Mouse (Mus musculus) midbrain, embryonic 14.5 days (tissue): Measurements from ENCODE around the gene Nup54. TPM values are rescaled to one million over a fixed set of nuclear protein-coding genes. Genes with fewer than 3 reads are reported as not detected.

Experiments
- ATAC-seq: fragments of 200-750 bp; cut with Nextera tagmentation; 2 replicates; pipeline ENCODE4 v1.8.0; 2017; ENCODE audit warnings: moderate number of reproducible peaks, moderate library complexity; ENCODE audit not compliant: low FRiP score, low TSS enrichment
- DNase-seq: peaks from one replicate; pipeline ENCODE4 v3.0.0-alpha.2; 2015
- H3K27ac ChIP-seq: fragments of 300-500 bp; sonication (generic); replicated peaks from 2 replicates; pipeline ENCODE4 v1.5.1; 2014; ENCODE audit warnings: mild to moderate bottlenecking, low read depth, low read length, moderate library complexity
- H3K27me3 ChIP-seq: fragments of 300-500 bp; sonication (generic); 2 replicates; pipeline ENCODE4 v1.6.1; 2014; ENCODE audit warnings: low read length, control low read depth, mixed read lengths; ENCODE audit not compliant: control insufficient read depth, insufficient read depth
- H3K36me3 ChIP-seq: fragments of 300-500 bp; sonication (generic); 2 replicates; pipeline ENCODE4 v1.6.1; 2014; ENCODE audit warnings: low read length, control low read depth; ENCODE audit not compliant: control insufficient read depth, insufficient read depth
- H3K4me1 ChIP-seq: fragments of 300-500 bp; sonication (generic); 2 replicates; pipeline ENCODE4 v1.6.1; 2014; ENCODE audit warnings: mild to moderate bottlenecking, antibody characterized with exemption, low read length, control low read depth; ENCODE audit not compliant: control insufficient read depth, insufficient read depth
- H3K4me2 ChIP-seq: fragments of 300-500 bp; sonication (generic); 2 replicates; pipeline ENCODE4 v1.6.1; 2014; ENCODE audit warnings: mild to moderate bottlenecking, low read length, moderate library complexity
- H3K4me3 ChIP-seq: fragments of 300-500 bp; sonication (generic); replicated peaks from 2 replicates; pipeline ENCODE4 v1.5.1; 2014; ENCODE audit warnings: low read depth, low read length
- H3K9ac ChIP-seq: fragments of 300-500 bp; sonication (generic); replicated peaks from 2 replicates; pipeline ENCODE4 v1.6.1; 2014; ENCODE audit warnings: mild to moderate bottlenecking, low read length, moderate library complexity
- H3K9me3 ChIP-seq: fragments of 300-500 bp; sonication (generic); 2 replicates; pipeline ENCODE4 v1.6.1; 2016; ENCODE audit warnings: low read length, control low read depth, mixed read lengths; ENCODE audit not compliant: control insufficient read depth
- WGBS: fragments of 180-500 bp; shearing (Covaris S2); extraction: QIAGEN DNeasy Blood & Tissue Kit; methylation state at CpG from one replicate; pipeline ENCODE4 v1.1.7; 2014; 5-methylcytosine and 5-hydroxymethylcytosine counted together
- polyA plus RNA-seq: library from polyadenylated mRNA; unstranded; fragments of >200 nt; fragmentation: Nextera tagmentation; extraction: Ambion mirVana; gene quantifications from 2 replicates; pipeline ENCODE4 v1.2.1, GENCODE M21; 2014

Nup54 gene
- polyA plus RNA-seq, 1 experiment from 2014 or later = 61.4 TPM

GRCm38 (mm10) chr5:92390615-92391014 is 44.4 kb downstream of the Nup54 start:
- H3K4me1 ChIP-seq = no peaks in the 10 kb centered on the region
- ATAC-seq (no peak), DNase-seq (no peak)
- no peak overlapping the region for H3K27ac ChIP-seq
- H3K4me3 ChIP-seq = no peak overlapping the region
- H3K4me2 ChIP-seq = no peak overlapping the region
- no peaks in the 10 kb centered on the region for H3K27me3 ChIP-seq
- no peaks in the 10 kb centered on the region for H3K36me3 ChIP-seq
- no peak overlapping the region for H3K9ac ChIP-seq
- no peaks in the 10 kb centered on the region for H3K9me3 ChIP-seq
- 80% methylated on average over 8 of the region's 8 CpGs for WGBS

- no peak overlapping the region for H3K9ac ChIP-seq
- no peak overlapping the region for H3K4me3 ChIP-seq
- no peak overlapping the region for H3K4me2 ChIP-seq
- WGBS = 81% methylated on average over 2 of the region's 2 CpGs
- H3K36me3 ChIP-seq = no peaks in the 10 kb centered on the region
- no peak overlapping the region for H3K27ac ChIP-seq
- DNase-seq (no peak), ATAC-seq (no peak)
- H3K4me1 ChIP-seq = no peaks in the 10 kb centered on the region
- no peaks in the 10 kb centered on the region for H3K27me3 ChIP-seq
- H3K9me3 ChIP-seq = no peaks in the 10 kb centered on the region
Observed at GRCm38 (mm10) chr5:92389977-92390376, 45.0 kb downstream of the Nup54 start.

- Histone ChIP-seq H3K4me2 (no peak overlapping the region), H3K27me3 (no peaks in the 10 kb centered on the region), H3K4me1 (no peaks in the 10 kb centered on the region), H3K36me3 (no peaks in the 10 kb centered on the region), H3K9me3 (no peaks in the 10 kb centered on the region), H3K9ac (no peak overlapping the region), H3K27ac (no peak overlapping the region), H3K4me3 (no peak overlapping the region)
- DNase-seq (no peak), ATAC-seq (no peak)
- WGBS = 83% methylated on average over 11 of the region's 11 CpGs
Observed at GRCm38 (mm10) chr5:92387433-92387832, 47.6 kb downstream of the Nup54 start.

GRCm38 (mm10) chr5:92386643-92387042 is 48.4 kb downstream of the Nup54 start:
- H3K9ac ChIP-seq = no peak overlapping the region
- DNase-seq (no peak), ATAC-seq (no peak)
- WGBS = 68% methylated on average over 6 of the region's 6 CpGs
- no peak overlapping the region for H3K27ac ChIP-seq
- H3K4me3 ChIP-seq = no peak overlapping the region
- no peaks in the 10 kb centered on the region for H3K4me1 ChIP-seq
- H3K36me3 ChIP-seq = no peaks in the 10 kb centered on the region
- H3K9me3 ChIP-seq = no peaks in the 10 kb centered on the region
- no peak overlapping the region for H3K4me2 ChIP-seq
- H3K27me3 ChIP-seq = no peaks in the 10 kb centered on the region

- no peaks in the 10 kb centered on the region for H3K9me3 ChIP-seq
- ATAC-seq (no peak), DNase-seq (no peak)
- no peaks in the 10 kb centered on the region for H3K27me3 ChIP-seq
- no peaks in the 10 kb centered on the region for H3K4me1 ChIP-seq
- no peak overlapping the region for H3K27ac ChIP-seq
- H3K36me3 ChIP-seq = no peaks in the 10 kb centered on the region
- 92% methylated on average over 5 of the region's 5 CpGs for WGBS
- no peak overlapping the region for H3K4me3 ChIP-seq
- H3K4me2 ChIP-seq = no peak overlapping the region
- no peak overlapping the region for H3K9ac ChIP-seq
Observed at GRCm38 (mm10) chr5:92386102-92386501, 48.9 kb downstream of the Nup54 start.

- DNase-seq (no peak), ATAC-seq (no peak)
Observed at GRCm38 (mm10) chr5:92384855-92385254, 50.2 kb downstream of the Nup54 start.

GRCm38 (mm10) chr5:92383747-92384146 is 51.3 kb downstream of the Nup54 start:
- H3K36me3 ChIP-seq = no peaks in the 10 kb centered on the region
- ATAC-seq (no peak), DNase-seq (no peak)
- H3K9me3 ChIP-seq = no peaks in the 10 kb centered on the region
- H3K27ac ChIP-seq = no peak overlapping the region
- H3K4me3 ChIP-seq = no peak overlapping the region
- no peak overlapping the region for H3K4me2 ChIP-seq
- WGBS = 55% methylated on average over 7 of the region's 7 CpGs
- H3K9ac ChIP-seq = no peak overlapping the region
- H3K27me3 ChIP-seq = no peaks in the 10 kb centered on the region
- H3K4me1 ChIP-seq = no peaks in the 10 kb centered on the region

More at GRCm38 (mm10) chr5:92384855-92385254, 50.2 kb downstream of the Nup54 start:
- Histone ChIP-seq H3K4me1 (no peaks in the 10 kb centered on the region), H3K27ac (no peak overlapping the region), H3K4me2 (no peak overlapping the region), H3K36me3 (no peaks in the 10 kb centered on the region), H3K9me3 (no peaks in the 10 kb centered on the region), H3K9ac (no peak overlapping the region), H3K4me3 (no peak overlapping the region), H3K27me3 (no peaks in the 10 kb centered on the region)
- 36% methylated on average over 7 of the region's 7 CpGs for WGBS

GRCm38 (mm10) chr5:92382349-92382679 is 52.7 kb downstream of the Nup54 start:
- H3K4me2 ChIP-seq = no peak overlapping the region
- H3K27me3 ChIP-seq = no peaks in the 10 kb centered on the region
- no peaks in the 10 kb centered on the region for H3K36me3 ChIP-seq
- ATAC-seq (no peak), DNase-seq (no peak)
- WGBS = 71% methylated on average over 9 of the region's 9 CpGs
- no peak overlapping the region for H3K9ac ChIP-seq
- H3K27ac ChIP-seq = no peak overlapping the region
- H3K4me3 ChIP-seq = no peak overlapping the region
- H3K4me1 ChIP-seq = no peaks in the 10 kb centered on the region
- H3K9me3 ChIP-seq = no peaks in the 10 kb centered on the region

GRCm38 (mm10) chr5:92381550-92382348 is 53.3 kb downstream of the Nup54 start:
- no peak overlapping the region for H3K4me2 ChIP-seq
- DNase-seq (peak; percentile 94), ATAC-seq (peak; percentile 76; the same call in 1 of the 2 replicates)
- H3K9ac ChIP-seq = no peak overlapping the region
- no peak overlapping the region for H3K4me3 ChIP-seq
- no peaks in the 10 kb centered on the region for H3K36me3 ChIP-seq
- no peaks in the 10 kb centered on the region for H3K4me1 ChIP-seq
- H3K27me3 ChIP-seq = no peaks in the 10 kb centered on the region
- no peaks in the 10 kb centered on the region for H3K9me3 ChIP-seq
- H3K27ac ChIP-seq = no peak overlapping the region
- WGBS = 43% methylated on average over 12 of the region's 12 CpGs
